Mouse (Mus musculus) liver, embryonic 14.5 days (tissue): ENCODE measurements at regions not wholly inside any gene's neighbourhood (a gene's known extent, or its start where the extent isn't known, plus 50 kb on each side); places are given as distances from the start of the nearest gene placed in this dataset.

ENCODE experiments used
- CTCF ChIP-seq: IDR thresholded peaks from 2 replicates; pipeline ENCODE4 v1.5.1; 2016; ENCODE audit warnings: antibody characterized with exemption, low read depth, control low read depth
- EP300 ChIP-seq: IDR thresholded peaks from 2 replicates; pipeline ENCODE4 v1.6.1; 2016; ENCODE audit warnings: antibody characterized with exemption, low read depth

- TF ChIP-seq CTCF (no peak), EP300 (no peak)
These were observed 78.2 kb downstream of the Cxcr4 start for GRCm38 (mm10) chr1:128513911-128514310.
